Mouse (Mus musculus) frontal cortex, adult (tissue): Measurements from ENCODE around the gene Bmp8a.
"Not testable (repeated sequence)": the region's sequence is repeated elsewhere in the genome, so short reads cannot be mapped to it uniquely, and the experiment has no call there.

Experiments
- ATAC-seq: cut with Nextera tagmentation; 2 replicates; pipeline ENCODE4 v1.9.2; 2017; ENCODE audit warnings: mild to moderate bottlenecking, moderate library complexity, mixed read lengths; ENCODE audit not compliant: low TSS enrichment

Bmp8a gene

DNA sequence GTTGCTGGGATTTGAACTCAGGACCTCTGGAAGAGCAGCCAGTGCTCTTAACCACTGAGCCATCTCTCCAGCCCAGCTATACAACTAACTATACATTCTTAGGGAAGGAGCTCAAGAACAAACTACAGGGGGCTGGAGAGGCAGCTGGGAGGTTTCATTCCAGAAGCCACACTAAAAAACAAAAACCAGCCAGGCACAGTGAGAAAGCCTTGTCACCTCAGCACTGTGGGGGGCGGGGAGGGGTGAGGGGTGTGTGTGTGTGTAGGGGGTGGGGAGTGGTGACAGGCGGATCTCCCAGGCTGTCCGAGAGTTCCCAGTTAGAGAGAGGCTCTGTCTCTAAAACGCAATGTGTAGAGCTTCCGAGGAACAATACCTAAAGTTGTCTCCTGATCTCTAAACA, 11.7 kb downstream of the Bmp8a start:
- no peak for ATAC-seq

DNA sequence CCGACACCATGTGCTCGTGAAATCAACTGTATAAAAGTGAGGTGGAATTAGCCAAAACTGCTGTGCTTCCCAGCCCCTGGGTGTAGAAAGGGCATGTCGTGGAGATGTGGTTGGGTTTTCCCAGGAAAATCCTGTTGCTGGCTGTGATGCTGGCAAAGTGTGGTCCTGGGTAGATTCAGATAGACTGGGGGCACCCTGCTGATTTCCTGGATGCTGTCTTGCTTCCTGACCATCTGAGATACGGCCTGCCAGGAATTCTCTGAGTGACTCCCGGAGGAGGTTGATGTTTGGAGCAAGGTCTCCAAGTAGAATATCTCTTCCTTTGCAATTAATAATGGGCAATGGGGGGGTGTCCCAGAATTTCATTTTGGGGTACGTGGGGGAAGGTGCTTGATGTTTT, 14.1 kb downstream of the Bmp8a start:
- ATAC-seq = no peak

DNA sequence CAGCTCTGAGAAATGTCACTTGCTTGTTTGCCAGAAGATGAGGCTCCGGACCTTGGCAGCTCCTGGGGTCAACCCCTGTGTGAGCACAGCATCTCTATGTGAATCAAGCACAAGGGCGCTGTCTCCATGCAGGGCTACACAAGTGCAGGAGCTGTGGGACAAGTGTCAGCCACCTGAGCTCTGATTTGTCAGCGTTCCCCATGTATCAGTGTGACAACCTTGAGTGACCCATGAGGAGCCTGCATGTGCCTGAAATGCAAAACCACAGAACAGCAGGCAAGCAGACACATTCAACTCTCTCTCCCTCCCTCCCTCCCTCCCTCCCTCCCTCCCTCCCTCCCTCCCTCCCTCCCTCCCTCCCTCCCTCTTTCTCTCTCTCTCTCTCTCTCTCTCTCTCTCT, 15.4 kb downstream of the Bmp8a start:
- ATAC-seq = no peak

DNA sequence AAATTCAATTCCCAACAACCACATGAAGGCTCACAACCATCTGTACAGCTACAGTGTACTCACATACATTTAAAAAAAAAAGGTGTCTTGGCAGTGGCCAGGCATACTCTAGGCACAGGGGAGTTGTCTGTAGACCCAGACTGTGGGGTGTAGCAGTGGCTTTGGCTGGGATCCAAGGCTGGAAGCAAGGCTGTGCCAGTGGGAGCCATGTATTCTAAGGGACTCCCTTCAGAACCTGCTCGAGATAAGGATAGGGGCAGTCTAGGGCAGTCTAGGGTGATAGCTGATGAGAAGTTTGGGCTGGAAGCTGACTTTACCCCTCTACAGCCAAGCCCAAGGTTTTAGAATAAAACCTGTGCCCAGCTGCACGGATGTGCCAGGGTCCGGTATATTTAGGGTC, 17.0 kb downstream of the Bmp8a start:
- no peak for ATAC-seq

DNA sequence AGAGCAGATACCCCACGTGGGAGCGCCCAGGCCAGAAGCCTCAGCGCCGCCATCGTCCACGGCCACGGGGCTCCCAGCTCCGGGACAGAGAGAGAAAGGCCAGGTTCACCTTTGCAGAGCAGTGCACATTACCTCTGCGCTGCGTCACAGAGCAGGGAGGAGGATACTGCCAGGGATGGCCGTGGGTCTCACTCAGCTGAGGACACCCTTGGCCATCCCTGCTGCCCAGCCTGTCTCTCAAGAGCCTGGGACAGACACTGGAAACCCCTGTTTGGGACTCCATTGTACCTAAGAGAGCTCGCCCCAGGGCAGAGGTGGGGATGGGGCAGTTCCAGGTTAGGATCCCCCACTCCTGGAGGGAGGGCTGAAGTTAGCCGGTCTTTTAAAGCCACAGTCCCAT, 19.5 kb downstream of the Bmp8a start, which contains the start of gene Oxct2a:
Oxct2a (minus strand) TSS at position 101 of the 400 bp plus-strand sequence.
- 0 out of 2 replicates have a peak, but pooled peaks have one; percentile 13 for ATAC-seq

DNA sequence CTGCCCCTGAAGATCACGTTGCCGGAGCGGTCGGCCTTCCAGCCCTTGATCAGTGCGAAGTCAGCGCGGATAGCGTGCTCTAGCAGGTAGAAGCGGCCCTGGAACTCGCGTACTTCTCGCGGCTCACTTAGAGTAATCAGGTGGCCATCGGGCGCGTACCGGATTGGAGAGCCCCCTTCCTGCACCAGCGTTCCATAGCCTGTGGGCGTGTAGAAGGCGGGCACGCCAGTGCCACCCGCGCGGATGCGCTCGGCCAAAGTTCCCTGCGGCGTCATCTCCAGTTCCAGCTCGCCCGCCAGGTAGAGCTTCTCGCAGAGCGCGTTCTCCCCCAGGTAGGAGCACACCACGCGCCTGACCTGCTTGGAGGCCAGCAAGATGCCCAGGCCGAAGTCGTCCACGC, 20.1 kb downstream of the Bmp8a start:
- ATAC-seq = peak; percentile 34

DNA sequence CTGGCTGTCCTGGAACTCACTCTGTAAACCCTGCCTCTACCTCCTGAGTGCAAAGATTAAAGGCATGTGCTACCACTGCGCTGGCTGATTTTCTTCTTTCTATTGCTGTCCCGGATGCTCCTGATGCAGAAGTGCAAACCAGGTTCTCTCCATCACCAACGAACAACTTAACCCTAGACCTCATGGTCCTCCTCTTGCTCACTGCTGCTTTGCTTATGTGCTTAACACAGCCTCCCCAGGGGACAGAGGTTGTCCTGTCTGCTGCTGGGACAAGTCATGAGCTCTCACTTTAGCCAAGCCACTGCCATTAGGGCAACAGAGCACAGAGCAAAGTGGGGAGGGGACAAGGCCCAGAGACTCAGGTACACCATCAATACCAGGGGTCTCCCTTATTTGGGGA, 28.6 kb downstream of the Bmp8a start:
- no peak for ATAC-seq

DNA sequence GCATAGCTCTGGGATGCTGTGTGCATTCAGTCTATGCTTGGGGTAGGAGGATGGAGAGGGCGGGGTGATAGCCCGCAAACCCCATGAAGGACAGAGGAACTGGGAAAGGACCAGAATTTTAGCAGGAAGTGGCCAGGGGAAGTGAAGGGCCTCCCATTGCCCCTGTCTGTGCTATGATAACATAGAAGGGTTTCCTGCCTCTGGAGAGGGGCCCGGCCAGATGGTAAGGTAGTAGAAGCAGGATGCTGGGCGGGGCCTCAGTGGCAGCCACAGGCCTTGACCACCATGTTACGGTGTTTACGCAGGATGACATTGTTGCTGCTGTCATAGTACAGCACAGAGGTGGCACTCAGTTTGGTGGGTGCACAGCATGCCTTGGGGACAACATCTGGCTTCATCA, 30.0 kb downstream of the Bmp8a start:
- no peak for ATAC-seq

DNA sequence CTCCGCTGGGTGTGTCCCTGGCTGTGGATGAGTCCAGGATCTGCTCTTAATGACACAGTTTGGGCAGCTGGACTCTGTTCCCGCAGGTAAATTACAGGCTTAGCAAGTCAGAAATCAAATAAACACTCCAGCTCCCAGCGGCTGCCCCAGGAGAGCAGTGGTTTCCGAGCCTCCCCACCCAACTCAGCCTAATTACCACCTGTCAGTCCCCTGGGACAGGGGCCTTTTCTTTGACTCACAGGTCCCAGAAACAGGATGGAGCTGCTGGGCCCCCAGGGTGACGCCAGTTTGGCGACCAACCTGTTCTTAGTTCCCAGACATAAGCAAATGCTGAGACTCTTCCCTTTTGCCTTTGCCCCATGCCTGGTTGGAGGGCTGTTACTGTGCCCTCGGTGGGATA, 31.2 kb downstream of the Bmp8a start:
- no peak for ATAC-seq

DNA sequence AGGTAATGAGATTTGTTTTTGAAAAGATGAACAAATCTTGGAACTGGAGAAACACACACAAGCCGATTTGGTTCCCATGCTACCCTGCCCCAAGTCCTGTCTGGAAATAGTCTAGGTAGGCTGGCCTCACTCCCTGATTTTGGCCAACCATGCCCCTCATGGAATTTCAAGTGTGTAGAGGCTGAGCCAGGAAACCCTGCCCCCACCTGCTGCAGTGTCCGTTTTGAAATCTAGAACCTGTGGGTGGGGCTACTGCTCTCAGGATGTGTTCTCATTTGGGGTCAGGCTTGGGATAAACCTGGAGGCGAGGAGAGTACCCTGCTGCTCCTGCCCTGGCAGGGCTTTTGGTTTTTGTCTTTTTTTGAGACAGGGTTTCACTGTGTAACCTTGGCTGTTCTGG, 34.8 kb downstream of the Bmp8a start:
- no peak for ATAC-seq

DNA sequence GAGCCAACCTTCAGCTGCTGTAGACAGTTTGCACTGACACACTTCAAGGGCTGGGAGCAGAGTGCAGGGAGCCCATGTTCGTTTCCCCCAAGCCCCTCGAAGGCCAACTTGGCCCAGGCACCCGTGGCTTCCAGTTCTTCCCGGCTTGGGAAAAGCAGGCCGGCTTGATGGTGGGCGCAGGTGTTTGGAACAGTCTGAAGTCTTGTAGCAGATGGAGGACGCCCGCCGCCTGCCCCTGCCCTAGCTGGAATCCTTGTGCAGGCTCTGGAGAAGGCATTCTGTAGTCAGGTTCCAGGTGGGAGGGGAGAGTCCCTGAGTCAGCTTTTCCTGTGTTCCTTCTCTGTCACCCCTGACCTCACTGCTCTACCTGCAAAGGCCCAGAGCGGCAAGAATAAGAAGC, 36.1 kb downstream of the Bmp8a start:
- peak; percentile 58; the same call in 1 of the 2 replicates for ATAC-seq

DNA sequence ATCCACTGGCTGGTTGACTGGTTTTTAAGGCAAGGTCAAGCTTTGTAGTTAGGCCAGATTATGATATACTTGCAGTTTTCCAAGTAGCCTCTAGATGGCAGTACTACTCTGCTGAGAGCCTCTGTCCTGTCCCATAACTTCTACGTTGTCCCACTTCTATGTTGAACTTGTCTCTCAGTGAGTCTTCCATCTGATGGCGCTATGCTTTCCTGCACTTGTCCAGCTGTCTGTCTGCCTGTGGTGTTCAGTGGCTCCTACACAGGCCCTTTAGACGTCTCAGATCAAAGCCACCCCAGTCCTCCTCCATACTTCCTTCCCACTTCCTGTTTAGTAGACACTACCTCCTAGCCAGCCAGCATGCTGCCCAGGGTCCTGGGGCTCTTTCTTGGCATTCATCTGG, 37.3 kb downstream of the Bmp8a start:
- ATAC-seq = peak; percentile 49; the same call in 1 of the 2 replicates

DNA sequence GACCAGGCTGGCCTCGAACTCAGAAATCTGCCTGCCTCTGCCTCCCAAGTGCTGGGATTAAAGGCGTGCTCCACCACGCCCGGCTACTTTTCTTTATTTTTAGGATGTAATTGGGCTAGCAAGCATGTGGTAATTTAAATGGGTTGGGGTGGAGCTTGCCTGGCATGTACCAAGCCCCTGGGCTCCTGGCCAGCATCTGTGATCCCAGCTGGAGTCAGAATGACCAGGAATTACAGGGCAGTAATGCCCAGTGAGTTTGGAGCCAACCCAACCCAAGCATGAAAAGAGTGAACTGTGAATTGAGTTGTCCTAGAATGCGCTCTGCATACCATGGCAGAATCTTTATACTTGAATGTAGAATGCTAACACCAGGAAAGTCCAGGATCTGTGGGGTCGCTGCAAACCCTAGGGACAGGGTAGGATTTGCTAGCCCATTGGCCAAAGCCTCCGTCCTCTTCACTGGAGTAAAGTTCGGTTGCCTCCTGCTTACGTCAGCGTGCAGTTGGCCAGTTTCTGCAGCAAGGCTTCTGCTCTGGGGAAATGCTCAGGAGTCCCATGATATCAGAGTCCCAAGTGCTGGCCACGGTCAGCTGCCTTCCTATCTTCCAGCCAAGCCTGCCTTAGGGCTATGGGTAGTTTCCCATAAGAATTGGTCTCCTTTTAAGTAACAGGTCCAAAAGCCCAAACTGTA, 43.9 kb downstream of the Bmp8a start:
- no peak for ATAC-seq

DNA sequence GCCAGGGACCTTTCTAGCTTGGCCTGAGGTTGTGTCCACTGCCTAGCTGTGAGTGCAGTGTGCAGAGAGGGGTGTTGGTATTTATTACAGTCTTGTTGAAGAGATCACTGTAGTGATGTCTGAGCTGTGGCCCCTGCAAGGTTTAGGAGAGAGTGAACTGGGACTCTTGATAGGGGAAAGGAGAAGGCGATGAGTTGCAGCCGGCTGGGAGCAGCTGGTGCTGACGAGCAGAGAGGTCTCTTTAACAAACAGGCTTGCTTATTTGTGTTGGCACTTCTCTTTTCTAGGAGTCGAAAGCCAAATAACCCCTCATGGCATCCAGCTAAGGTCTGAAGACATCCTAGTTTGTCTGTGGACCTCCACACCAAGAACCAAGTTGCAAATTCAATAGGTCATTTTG, 44.8 kb downstream of the Bmp8a start:
- no peak for ATAC-seq

DNA sequence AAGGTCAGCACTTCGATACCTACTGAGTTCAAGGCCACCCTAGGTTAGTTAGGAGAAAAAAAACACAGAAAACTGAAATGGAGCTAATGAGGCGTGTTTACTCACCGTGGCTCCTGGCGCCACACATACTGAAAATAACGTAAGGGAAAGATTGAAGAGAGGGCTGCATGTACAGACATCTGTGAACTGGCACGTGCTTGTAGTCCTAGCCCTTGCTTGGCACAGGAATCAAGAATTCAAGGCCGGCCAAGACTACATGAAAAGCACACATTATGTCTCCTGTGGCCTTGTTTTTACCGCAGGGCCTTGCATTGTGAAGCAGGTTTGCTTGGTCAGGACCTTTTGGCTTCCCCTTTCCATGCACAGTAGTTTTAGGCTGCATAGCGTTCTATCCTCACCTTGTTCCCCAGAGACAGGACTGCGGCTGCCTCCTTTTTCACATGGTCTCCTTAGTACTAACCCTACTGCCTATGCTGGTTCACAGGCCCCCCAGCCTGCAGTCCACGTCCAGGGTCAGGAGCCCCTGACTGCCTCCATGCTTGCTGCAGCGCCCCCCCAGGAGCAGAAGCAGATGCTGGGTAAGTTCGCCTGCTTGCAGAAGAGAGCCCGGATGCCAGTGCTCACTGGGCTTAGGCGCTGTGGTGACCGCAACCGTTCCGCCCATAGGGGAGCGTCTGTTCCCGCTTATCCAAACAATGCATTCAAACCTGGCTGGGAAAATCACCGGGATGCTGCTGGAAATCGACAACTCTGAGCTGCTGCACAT, 45.7 kb downstream of the Bmp8a start:
- ATAC-seq = no peak

DNA sequence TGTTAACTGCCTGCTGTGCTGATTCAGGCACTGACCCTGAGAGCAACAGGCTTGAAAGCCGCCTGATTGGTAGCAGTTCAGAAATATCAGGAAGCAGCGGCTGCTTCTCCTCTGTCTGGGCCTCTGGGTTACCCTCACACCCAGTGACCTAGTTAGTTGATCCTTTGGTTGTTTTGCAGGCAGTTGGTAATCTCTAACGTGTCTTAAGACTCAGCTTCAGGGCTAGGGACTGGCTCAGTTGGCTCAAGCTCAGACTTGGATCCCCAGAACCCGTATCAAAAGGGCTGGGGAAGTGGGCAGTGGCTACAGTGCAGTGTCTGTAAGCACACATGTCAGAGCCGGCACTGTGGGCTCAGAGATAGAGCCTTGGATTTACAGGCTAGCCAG, 46.9 kb downstream of the Bmp8a start:
- no peak for ATAC-seq

DNA sequence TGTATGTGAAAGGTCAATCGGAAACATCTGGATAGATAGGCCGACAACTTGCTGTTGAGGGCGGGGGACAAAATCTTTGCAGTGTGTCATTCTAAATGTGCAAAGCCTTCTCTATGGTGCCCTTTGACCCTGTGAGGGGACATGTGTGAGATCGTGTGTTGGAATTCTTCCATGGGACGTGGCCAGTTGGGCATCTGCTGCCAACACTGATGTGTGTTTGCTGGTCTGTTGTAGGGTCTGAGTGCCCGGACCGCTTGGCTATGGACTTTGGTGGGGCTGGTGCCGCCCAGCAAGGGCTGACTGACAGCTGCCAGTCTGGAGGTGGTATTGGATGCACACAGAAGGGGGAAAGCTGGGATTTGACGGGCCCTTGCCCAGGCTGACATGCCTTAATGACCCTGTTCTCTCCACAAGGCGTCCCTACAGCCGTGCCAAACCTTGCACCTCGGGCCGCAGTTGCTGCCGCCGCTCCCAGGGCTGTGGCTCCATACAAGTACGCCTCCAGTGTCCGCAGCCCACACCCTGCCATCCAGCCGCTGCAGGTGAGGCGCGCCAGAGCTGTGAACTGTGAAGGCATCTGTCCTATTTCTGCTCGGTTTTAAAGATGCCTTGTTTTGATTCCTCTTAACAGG, 47.4 kb downstream of the Bmp8a start:
- ATAC-seq = no peak

DNA sequence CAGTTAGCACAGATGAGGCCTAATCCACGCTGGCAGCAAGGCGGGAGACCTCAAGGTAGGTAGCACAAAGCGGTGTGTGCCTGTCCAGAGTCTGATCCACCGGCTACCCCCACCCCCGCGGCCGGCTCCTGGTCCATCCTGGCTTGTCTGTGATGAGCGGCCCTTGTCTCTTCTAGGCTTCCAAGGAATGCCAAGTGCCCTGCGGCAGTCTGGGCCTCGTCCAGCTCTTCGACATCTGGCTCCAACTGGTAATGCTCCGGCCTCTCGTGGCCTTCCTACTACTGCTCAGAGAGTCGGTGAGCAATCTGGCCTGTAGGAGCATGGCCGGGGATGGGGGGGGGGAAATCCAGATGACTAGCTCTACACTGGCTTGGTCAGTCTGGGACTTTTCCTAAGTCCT, 48.0 kb downstream of the Bmp8a start:
- ATAC-seq = not testable (repeated sequence)

DNA sequence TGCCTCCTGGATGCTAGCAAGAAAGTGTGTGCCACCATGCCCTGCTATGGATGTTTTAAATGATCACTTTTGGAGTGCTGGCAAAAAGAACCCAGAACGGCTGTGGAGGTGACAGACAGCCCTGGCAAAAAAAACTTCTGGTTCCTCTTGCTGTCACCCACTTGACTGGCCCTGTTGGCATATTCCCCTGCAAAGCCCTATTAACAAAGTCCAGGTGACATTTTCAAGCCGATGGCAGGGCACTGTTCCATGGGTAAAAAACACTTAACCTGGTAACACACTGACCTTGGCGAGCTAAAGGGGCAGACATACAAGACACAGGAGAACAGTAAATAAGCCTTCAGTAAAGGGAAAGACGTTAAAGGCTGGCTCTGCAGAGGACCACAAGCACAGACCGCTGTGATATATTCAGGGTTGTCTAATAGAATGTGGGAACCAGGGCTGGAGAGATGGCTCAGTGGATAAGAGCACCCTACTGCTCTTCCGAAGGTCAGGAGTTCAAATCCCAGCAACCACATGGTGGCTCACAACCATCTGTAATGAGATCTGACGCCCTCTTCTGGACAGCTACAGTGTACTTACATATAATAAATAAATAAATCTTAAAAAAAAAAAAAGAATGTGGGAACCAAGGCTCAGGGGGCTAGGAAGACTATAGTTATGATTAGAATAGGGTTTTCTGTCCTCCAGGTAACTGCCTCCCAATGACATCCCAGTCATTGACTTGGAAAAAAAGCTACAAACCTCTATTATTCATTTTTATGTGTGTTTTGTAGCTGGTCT, 49.2 kb downstream of the Bmp8a start:
- no peak for ATAC-seq

DNA sequence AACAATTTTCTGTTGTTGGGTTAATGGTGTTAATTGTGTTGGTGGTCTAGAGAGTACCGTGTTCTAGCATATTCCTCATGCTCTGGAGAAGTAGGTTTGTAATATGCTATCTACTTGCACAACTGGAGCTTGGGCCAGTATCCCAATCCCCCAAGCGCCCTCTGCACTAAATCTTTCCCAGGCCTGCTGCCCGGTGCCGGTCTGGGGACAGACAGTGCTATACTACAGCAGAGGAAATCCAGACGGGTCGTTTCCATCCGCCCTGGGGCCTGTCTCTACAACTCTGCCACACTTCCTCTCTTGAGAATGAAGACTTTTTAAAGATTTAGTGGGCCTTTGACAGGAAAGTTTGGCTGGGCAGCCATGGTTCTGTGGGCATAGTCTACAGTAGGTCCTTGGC, 50.1 kb downstream of the Bmp8a start:
- ATAC-seq = no peak

DNA sequence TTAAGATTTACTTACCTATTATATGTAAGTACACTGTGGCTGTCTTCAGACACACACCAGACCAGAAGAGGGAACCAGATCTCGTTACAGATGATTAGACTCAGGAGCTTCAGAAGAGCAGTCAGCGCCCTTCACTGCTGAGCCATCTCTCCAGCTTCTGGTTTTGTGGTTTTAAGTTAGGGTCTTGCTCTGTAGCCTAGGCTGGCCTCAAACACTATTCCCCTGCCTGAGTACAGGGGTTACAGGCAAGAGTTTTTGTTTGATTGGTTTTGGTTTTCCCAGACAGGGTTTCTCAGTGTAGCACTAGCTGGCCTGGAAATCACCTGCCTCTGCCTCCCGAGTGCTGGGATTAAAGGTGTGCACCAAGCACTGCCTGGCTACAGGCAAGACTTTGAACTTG, 50.7 kb downstream of the Bmp8a start:
- no peak for ATAC-seq

DNA sequence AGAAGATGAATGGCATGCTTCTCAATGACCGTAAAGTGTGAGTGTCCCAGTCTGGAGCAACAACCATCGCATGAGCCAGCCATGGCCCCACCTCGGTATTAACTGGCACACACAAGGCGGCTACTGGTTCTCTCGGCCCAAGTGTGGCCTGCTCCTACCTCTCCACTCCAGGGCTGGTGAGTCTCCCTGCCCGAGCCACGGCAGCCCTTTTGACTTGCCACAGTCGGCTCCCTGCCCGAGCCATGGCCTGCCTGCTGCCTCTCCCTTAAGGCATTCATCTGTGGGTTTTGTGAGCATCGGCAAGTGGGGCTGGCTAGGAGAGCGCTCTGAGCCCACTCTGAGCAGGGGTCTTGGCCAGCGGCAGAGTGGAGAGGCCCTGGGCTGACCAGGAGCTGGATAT, 54.0 kb downstream of the Bmp8a start:
- no peak for ATAC-seq
